Mouse (Mus musculus) layer of hippocampus, postnatal 14 days (tissue): Measurements from ENCODE around the gene Prdm2. TPM values are rescaled to one million over a fixed set of nuclear protein-coding genes. Genes with fewer than 3 reads are reported as not detected.

Experiments used
- DNase-seq, 2 experiments: peaks; one replicate each; pipeline ENCODE4 v3.0.0; 2021 to 2022; ENCODE audit warnings: low spot score in 2 of 2, mixed read lengths in 1 of 2
- microRNA-seq, 2 experiments: library from miRNA; unstranded; fragments of <30 nt; microRNA quantifications; one replicate each; pipeline ENCODE4 v1.2.0; 2021
- total RNA-seq, 2 experiments: library from RNA; stranded (reverse); gene quantifications; 2 replicates each; pipeline ENCODE4 v1.2.3; 2021

Gene Prdm2
- total RNA-seq, 2 experiments from 2014 or later: 34.9 to 35.4 TPM

DNA sequence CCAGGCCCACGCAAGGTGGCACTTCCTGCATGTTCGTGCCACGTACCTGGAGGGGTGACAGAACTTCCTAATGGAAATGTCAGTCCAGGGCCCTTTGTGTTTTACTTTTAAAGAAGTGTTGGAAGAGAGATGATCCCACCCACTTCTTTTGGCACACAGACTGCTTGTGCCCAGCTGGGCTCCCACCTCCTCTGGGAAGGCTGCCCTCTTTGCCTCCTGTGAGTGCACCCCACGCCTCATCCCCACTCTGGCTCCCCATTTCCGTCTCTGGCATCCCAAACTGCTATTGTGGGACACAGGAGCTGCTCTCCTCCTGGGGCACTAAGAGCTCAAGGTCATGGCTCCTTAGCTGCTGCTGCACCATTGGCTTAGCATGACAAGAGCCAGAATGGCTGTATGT is 100.9 kb downstream of the Prdm2 start:
- peak in 1 of 2 experiments; percentile 44 for DNase-seq

DNA sequence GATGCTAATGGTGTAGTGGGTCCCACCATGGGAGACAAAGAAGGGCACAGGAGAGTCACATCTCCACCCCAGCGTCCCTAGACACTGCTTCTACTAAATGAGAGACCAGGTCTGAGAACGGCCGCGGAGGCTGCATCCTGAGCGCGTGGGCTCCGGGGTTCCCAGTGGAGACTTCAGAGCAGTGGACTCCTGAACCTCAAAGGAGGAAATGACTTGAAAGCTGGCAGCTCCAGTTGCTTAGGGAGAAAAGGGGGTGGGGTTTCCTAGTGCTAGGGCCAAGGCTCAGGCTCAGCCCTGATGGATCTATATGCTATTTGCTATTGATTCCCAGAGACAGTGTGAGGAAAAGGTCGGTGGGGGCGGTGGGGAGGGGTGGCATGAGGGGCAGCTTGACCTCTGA is 104.2 kb downstream of the Prdm2 start:
- DNase-seq: no peak

DNA sequence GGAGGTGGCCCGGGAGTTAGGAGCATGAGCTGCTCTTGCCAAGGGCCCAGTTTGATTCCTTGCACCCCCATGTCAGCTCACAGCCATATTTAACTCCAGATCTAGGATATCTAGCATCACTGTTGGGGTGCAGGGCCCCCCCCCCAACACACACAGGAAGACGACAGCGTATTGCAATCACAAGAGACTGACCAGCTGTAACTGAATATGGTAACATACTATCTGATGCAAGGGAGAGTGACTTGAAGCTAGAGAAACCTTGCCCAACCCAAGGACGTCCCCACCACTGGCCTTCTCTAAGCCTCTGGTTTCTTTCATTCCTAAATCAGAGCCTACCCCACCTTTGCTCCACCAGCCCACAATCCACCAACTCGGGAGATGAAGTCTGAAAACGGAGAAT is 105.8 kb downstream of the Prdm2 start:
- no peak for DNase-seq

DNA sequence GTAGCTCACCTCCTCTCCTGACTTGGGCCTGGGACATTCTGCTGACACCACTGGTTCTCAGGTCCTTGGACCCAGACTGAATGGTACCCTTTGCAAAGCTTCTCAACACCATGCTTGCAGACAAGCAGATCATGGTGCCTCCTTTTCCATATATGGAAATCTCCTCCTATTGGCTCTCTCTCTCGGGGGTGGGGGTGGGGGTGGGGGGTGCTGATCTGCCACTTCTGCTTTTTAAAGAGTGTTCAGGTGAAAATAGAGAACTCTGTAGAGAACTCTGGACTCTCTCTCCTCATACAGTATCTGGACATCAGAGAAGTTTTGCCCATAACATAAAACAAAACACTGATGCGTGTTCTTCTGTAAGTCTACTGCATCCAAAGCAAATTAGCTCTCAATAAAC is 106.2 kb downstream of the Prdm2 start:
- DNase-seq: no peak

DNA sequence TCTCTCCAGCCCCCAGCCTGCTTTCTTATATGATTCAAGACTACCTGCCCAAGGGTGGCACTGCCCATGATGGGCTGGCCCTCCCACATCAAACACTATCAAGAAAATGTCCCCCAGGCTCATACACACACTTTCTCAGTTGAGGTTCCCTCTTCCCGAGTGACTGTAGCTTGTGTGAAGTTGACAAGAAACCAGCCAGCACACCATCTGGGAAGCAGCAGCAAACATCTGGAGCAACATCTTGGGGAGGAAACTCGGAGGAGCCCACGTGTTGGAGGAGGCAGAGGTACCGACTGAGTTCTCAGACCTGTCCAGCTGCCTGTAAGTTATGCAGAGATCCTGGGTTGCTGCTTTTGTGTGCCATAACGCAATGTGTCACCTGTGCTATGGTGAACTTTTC is 108.1 kb downstream of the Prdm2 start:
- no peak for DNase-seq

DNA sequence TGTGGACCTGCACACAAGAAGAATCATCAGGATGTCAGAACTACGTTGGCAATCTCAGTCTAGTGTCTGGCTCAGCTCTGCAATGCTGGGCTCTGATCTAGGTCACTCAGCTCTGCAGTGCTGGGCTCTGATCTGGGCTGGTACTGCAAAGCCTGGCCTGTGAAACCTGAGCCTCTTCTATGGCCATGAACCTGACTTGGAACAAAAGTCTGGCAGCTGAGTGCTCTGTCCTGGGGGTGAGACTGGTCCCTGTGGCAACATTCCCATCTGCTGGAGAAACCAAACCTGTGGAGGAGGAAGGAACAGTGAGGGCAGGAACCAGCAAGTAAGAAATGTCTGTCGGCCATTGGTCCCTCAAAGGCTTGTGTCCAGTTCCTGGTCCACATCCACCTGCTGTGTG is 109.0 kb downstream of the Prdm2 start:
- DNase-seq: no peak

DNA sequence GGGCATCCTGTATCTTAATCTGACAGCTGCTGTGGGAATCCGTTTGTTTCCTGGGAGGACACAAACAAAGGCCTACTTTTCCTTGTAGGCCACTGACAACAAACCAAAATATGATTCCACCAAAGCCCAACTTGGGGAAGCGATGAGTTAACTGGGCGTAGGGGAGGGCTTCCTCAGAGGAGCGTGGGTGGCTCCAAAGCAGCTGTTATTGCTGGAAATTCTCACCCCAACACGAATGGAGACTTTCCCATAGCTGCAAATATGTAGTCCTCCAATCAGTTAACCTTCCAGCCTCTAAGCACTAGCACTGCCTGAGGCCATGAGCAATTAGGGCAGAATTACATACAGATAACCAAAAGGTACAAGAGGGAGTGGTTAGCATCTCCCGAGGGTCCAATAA is 112.6 kb downstream of the Prdm2 start:
- no peak for DNase-seq

DNA sequence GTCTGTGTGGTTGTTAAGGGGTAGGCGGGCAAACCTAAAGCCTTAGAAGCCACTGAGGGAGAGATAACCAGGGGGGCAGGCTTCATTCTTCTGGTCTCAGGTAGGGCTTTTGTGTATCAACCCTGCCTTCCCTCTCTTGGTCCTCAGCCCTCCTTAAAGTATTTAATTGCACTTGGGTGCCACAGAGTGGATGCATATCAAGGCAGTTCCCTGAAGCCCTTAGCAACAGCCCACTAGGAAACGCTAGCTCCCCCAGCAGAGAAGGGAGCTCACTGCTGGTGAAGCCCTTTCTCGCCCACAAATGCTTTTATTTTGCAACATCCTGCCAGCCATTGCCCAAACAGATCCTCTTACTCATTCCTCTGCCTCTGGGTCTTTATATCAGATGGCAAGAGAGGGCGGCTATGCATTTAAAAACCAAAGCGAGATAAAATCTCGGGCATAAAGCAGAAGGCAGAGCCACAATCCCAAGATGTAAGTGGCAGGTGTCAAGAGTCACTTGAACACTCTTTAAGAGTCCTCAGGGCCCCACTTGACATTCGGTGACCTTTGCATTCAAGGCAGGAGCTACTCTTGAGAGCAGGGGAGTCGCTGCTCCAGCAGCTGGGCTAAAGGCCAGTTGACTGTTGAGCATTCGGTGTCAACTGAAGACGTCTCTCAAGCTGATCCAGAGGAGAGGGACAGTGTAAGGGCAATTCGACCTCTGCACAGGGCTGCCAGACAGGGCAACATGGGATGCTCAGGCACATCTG is 113.3 kb downstream of the Prdm2 start:
- no peak for DNase-seq

DNA sequence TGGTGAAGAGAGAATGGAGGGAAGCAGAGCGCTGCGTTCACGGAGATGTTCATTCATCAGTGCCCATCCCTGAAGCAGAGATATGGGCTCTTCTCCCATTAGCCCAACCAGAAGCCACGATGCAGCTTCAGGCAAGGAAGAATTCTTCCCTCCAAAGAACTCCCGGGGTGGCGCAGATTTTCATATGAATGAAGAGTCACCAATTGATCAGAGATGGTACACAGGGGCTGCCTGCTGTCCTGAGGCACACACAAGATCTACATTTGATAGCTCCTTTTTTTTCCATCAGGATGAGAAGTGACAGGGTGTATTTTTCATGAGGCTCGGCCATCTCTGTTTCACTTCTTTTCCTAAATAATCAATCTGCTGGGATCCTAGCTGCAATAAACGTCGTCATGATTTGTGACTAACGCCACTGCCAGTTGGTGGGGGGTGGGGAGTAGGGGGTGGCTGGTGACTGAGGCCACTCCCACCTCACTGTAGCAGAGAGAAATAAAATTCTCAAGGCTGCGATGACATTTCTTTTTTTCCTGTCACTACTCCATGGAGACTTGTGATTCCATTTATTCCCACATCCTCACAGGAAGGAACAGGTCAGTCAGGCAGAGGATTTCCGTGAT is 120.6 kb downstream of the Prdm2 start:
- no peak for DNase-seq

DNA sequence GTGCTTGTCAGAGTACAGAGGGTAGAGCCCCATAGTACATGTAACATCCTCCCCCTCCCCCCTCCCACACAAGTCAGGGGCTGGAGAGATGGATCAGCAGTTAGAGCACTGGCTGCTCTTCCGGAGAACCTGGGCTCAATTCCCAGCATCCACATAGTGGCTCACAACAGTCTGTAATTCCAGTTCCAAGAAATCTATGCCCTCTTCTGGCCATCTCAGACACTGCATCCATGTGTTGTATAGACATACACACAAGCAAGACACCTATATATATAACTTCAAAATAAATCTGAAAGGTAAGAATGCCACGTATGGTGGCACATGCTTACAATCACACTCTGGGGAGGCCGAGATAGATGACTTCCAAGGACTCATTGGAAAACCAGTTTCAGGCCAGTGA is 122.2 kb downstream of the Prdm2 start:
- no peak for DNase-seq

DNA sequence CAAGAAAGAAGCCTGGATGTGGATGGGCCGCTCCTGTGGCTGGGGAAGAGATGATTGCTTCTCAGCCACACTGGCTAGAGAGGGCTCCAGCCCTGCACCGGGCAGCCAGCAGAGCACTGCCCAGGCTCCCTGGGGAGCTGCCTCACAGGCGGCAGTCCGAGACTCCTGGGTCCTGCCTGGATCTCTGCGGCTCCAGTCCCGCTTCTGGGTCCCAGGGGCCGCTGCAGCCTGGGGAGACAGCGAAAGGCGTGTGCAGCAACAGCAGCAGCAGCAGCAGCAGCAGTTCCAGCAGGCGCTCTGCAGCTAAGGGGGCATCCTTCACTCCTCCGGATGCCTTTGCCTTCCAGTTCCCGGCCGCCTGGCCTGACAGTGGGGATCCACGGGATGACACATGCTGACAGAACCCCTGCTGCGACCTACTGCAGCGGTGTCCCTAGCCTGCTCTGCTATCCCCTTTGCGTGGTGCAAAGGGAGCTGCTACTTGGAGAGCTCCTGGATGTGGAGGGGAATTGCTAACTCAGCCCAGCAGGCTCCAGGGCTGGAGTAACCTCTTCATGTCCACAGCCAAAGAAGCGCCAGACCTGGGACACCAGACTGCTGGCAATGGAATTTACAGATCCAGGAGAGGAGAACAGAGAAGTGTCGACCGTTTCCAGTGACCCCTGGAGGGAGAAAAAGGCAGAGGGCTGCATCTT is 138.6 kb downstream of the Prdm2 start:
- no peak for DNase-seq

DNA sequence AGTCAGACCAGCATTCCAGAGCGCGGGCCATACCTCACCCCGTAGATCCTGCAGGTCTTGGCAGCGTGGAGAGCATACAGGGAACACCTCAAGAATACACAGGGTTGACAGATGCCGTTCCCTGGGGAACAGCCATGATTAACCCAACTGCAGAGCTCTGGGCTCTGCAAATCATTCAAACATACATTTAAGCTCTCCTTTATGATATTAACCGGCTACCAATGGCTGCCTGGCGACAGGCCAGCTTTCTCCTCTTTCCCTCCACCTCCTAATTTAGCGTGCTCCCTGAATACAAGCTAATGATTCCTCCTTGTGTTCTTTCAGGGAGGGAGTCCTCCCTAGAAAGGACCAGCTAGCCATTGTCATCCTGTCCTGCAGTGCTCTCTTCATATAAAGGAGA is 141.0 kb downstream of the Prdm2 start:
- no peak for DNase-seq

DNA sequence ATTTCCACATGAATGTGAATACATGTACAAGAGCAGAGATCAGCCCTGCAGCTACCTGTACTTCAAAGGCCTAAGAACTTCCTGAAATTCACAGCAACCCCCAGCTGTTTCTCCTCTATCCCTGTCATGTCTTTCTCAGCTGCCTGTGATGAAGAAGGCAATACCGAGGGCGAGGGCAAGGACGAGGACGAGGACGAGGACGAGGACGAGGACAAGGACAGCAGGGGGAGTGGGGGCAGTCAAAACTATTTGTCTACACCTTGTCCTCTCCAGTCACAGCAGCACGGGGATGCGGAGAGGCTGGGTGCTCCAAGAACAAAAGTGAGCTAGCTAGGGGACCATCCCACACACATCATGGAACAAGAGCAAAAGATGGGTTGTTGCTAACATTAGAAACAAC is 145.8 kb downstream of the Prdm2 start:
- DNase-seq: no peak

DNA sequence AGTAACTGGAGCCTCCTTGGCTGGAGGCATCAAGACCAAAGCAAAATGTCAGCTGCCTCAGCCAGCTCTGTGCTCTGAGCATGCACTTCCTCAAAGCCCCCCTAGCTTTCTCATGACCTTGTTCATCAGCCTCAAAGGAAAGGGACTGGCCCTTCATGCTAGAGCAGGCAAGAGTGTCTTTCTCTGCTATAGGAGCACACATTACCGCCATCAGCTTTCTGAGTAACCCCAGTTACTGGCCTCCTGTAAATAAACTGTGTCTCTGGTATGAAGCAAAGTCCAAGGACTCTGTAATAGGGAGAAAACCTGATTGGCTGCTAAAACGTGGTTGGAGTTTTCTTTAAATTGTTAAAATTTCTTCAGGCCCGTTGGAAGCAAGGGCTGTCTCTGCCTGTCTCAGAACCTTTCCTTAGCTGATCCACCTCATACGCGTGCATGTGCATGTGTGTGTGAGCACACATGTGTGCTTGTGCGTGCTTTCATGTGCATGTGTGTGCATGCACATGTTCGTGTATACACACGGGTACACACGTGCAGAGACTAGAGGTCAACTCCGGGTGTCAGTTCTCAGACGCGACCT is 153.9 kb downstream of the Prdm2 start:
- DNase-seq: no peak

Small RNA genes lying within 50 kb of the gene (microRNA-seq; reads per million reads assigned to microRNA genes)
- 1.4 to 2.0 reads per million in 2 experiments for gene Mir7021

Other genes starting within 250 kb of the Prdm2 start
- gene Pdpn, start 86.6 kb upstream of the Prdm2 start, total RNA-seq: 10 to 100 TPM; 14.2 to 19.7 TPM
- under 1 TPM; 0.81 to 0.95 TPM for gene Lrrc38, start 136.8 kb upstream of the Prdm2 start, total RNA-seq
- gene Pramel1, start 181.4 kb upstream of the Prdm2 start, total RNA-seq: not detected
- 10 to 100 TPM in 1 of 2 experiments, 1 to 10 TPM in 1; 9.9 to 11.9 TPM for gene Pramef8, start 199.4 kb upstream of the Prdm2 start, total RNA-seq
- not detected for gene Oog4, start 237.3 kb upstream of the Prdm2 start, total RNA-seq